Mouse (Mus musculus) telencephalon, adult 2 months (tissue): ENCODE results near the gene Olfr968.
A peak's percentile ranks its signal among the peaks of the same experiment; 100 is the strongest.

Experiments used
- DNase-seq: peaks from one replicate; pipeline ENCODE4 v3.0.0-alpha.2; 2011; ENCODE audit warnings: low read depth, low spot score

The Olfr968 gene

GRCm38 (mm10) chr9:39783153-39783552, at the start of gene Olfr968:
TSS of gene Olfr968 (minus strand) at chr9:39783253.
- DNase-seq = no peak

- no peak for DNase-seq
Measured at GRCm38 (mm10) chr9:39808560-39808959, 25.5 kb upstream of the Olfr968 start, which contains the start of gene Olfr970. TSS of gene Olfr970 (plus strand) at chr9:39808860.

- DNase-seq = no peak
Measured at GRCm38 (mm10) chr9:39790558-39790957, 7.5 kb upstream of the Olfr968 start, which contains the start of gene Olfr969. TSS of gene Olfr969 (plus strand) at chr9:39790945.

- DNase-seq = peak; percentile 71
Measured at GRCm38 (mm10) chr9:39746428-39746827, 36.6 kb downstream of the Olfr968 start.

GRCm38 (mm10) chr9:39745949-39746348, 37.1 kb downstream of the Olfr968 start, which contains the start of gene Olfr967:
TSS of gene Olfr967 (plus strand) at chr9:39746249.
- no peak for DNase-seq

- DNase-seq = no peak
Measured at GRCm38 (mm10) chr9:39740741-39741140, 42.3 kb downstream of the Olfr968 start.

- no peak for DNase-seq
Measured at GRCm38 (mm10) chr9:39730678-39731077, 52.4 kb downstream of the Olfr968 start, which contains the start of gene Olfr150. TSS of gene Olfr150 (plus strand) at chr9:39730978.
